Mouse (Mus musculus): ENCODE data around the gene Bbox1. TPM values are rescaled to one million over a fixed set of nuclear protein-coding genes. Genes with fewer than 3 reads are reported as not detected.

Gene Bbox1
- 0.14 and 0.89 TPM in 2 replicates for polyA plus RNA-seq (2015; fragmentation: Nextera tagmentation; extraction: Ambion mirVana)

DNA sequence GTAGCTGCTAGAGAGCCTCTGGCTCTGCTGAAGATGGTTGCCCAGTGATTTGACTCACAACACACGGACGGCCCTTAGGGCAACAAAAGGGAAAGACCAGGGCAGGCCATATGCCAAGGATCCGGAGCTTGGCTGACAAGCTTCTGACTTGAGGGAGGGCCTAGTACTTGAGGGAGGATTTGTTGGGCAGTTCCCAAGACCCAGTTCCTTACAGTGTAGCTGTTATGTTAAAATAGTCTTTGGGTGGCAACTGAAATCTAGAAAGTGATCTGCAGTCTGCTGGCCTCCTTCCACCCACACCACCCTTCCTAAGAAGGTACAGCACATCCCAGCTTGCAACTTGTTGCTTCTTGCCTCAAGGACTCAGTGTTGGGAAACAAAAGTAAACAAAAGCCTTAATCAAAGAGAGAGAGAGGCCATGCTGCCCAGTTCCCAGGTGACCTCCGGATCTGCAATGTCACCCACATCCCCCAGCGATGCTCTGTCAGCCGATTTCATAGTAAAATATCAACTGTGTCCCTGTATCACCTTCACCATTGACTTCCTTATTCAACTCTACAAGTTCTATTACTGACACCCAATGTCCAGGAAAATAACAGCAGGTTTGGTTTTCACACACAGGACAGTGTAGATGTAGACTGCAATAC, at the start of gene Bbox1:
TSS of gene Bbox1 (minus strand) at position 52 of the 647 bp plus-strand sequence.
- Histone ChIP-seq H3K4me1 (no peaks in the 10 kb centered on the region), H3K27me3 (replicated peaks) (no peaks in the 10 kb centered on the region), H3K27ac (no peak within 1 kb of the TSS), H3K9me3 (no peaks in the 10 kb centered on the region), H3K4me2 (no peak within 1 kb of the TSS), H3K36me3 (replicated peaks) (no peaks in the 10 kb centered on the region), H3K4me3 (no peak within 1 kb of the TSS), H3K9ac (no peak within 1 kb of the TSS)
- 83% methylated on average over 6 of the region's 6 CpGs for WGBS
- 0 out of 2 replicates have a peak, but pooled peaks have one; percentile 17 for ATAC-seq (replicated peaks)

GRCm38 (mm10) chr2:110363855-110364254, 49.5 kb upstream of the Bbox1 start:
- H3K4me2 ChIP-seq, result no peak overlapping the region
- H3K27ac ChIP-seq, result no peak overlapping the region
- H3K9me3 ChIP-seq, result no peaks in the 10 kb centered on the region
- peaks cover 9% of the 10 kb centered on the region; the same call in 1 of the 2 replicates for H3K4me1 ChIP-seq
- 85% methylated on average over 3 of the region's 3 CpGs for WGBS
- H3K27me3 ChIP-seq (replicated peaks), result no peaks in the 10 kb centered on the region
- no peak overlapping the region for H3K4me3 ChIP-seq
- no peaks in the 10 kb centered on the region for H3K36me3 ChIP-seq (replicated peaks)
- H3K9ac ChIP-seq, result no peak overlapping the region
- no peak for ATAC-seq (replicated peaks)

- H3K4me2 ChIP-seq, result peak within 1 kb of the TSS; percentile 59
- WGBS, result 2% methylated on average over 33 of the region's 33 CpGs
- peak; percentile 92 for ATAC-seq (replicated peaks)
Observed at GRCm38 (mm10) chr2:110362432-110363283, 48.3 kb upstream of the Bbox1 start, which contains the start of gene Fibin. Fibin (minus strand) TSS chr2:110363183.

GRCm38 (mm10) chr2:110353302-110353970, 39.1 kb upstream of the Bbox1 start:
- 67% methylated on average over 5 of the region's 5 CpGs for WGBS

More at GRCm38 (mm10) chr2:110362432-110363283, 48.3 kb upstream of the Bbox1 start, which contains the start of gene Fibin:
- Histone ChIP-seq H3K9me3 (no peaks in the 10 kb centered on the region), H3K4me3 (peak within 1 kb of the TSS; percentile 41), H3K4me1 (peaks cover 9% of the 10 kb centered on the region; the same call in 1 of the 2 replicates), H3K27me3 (replicated peaks) (no peaks in the 10 kb centered on the region), H3K9ac (peak within 1 kb of the TSS; percentile 36), H3K36me3 (replicated peaks) (no peaks in the 10 kb centered on the region), H3K27ac (peak within 1 kb of the TSS; percentile 2; the same call in 1 of the 2 replicates)

DNA sequence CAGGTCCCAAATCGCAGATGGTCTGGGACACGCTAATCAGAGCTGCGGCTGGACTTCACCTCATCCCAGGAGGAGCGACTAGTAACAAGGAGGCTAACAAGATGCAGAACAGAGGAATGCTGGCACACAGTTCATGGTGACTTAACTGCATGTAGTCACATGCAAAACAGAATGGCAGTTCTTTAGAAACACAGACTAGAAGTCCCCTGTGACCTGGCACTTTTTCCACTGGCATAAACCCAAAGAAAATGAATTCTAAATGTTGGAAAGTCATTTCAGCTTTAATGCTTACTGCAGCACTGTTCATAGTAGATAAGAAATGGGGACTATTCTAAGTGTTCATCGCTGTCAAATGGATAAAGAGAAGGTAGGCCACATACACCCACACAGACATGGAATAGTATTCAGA, 37.5 kb upstream of the Bbox1 start:
- Histone ChIP-seq H3K4me1 (no peaks in the 10 kb centered on the region), H3K9me3 (no peaks in the 10 kb centered on the region), H3K27ac (no peak overlapping the region), H3K4me3 (no peak overlapping the region), H3K27me3 (replicated peaks) (no peaks in the 10 kb centered on the region), H3K4me2 (no peak overlapping the region), H3K36me3 (replicated peaks) (no peaks in the 10 kb centered on the region), H3K9ac (no peak overlapping the region)
- 24% methylated on average over 5 of the region's 5 CpGs for WGBS
- peak; percentile 82 for ATAC-seq (replicated peaks)

More at GRCm38 (mm10) chr2:110353302-110353970, 39.1 kb upstream of the Bbox1 start:
- no peak overlapping the region for H3K4me2 ChIP-seq
- H3K27me3 ChIP-seq (replicated peaks), result no peaks in the 10 kb centered on the region
- H3K4me1 ChIP-seq, result no peaks in the 10 kb centered on the region
- H3K4me3 ChIP-seq, result no peak overlapping the region
- no peak for ATAC-seq (replicated peaks)
- no peaks in the 10 kb centered on the region for H3K36me3 ChIP-seq (replicated peaks)
- H3K9ac ChIP-seq, result no peak overlapping the region
- no peaks in the 10 kb centered on the region for H3K9me3 ChIP-seq
- H3K27ac ChIP-seq, result no peak overlapping the region

GRCm38 (mm10) chr2:110351406-110351805, 37.0 kb upstream of the Bbox1 start:
- Histone ChIP-seq H3K27me3 (replicated peaks) (no peaks in the 10 kb centered on the region), H3K27ac (no peak overlapping the region), H3K9ac (no peak overlapping the region), H3K4me3 (no peak overlapping the region), H3K9me3 (no peaks in the 10 kb centered on the region), H3K36me3 (replicated peaks) (no peaks in the 10 kb centered on the region), H3K4me2 (no peak overlapping the region), H3K4me1 (no peaks in the 10 kb centered on the region)
- ATAC-seq (replicated peaks), result no peak
- 39% methylated on average over 1 of the region's 1 CpGs for WGBS

GRCm38 (mm10) chr2:110328953-110329352, 14.6 kb upstream of the Bbox1 start:
- no peaks in the 10 kb centered on the region for H3K36me3 ChIP-seq (replicated peaks)

DNA sequence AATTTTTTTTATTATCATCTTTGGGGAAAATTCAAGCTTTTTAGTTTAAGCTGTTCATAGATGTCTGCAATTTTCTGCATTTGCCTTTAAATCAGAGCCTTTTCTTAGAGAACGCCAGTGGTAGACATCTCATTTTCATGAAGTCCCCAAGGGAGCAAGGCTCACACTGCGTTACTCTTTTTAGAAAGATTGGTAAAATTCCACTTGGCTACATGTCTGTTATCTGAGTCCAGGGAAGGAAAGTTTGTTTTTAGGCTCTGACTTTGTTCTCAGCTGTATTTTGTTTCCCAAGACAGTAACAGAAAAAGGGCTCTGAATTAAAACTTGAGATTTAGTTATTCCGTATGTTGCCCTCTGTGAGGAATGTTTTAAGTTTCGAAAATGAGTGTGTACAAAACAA, 5.6 kb upstream of the Bbox1 start:
- Histone ChIP-seq H3K27me3 (replicated peaks) (no peaks in the 10 kb centered on the region), H3K4me1 (no peaks in the 10 kb centered on the region), H3K4me2 (no peak overlapping the region), H3K27ac (no peak overlapping the region), H3K4me3 (no peak overlapping the region), H3K36me3 (replicated peaks) (no peaks in the 10 kb centered on the region), H3K9me3 (no peaks in the 10 kb centered on the region), H3K9ac (no peak overlapping the region)
- 73% methylated on average over 4 of the region's 4 CpGs for WGBS
- no peak for ATAC-seq (replicated peaks)

More at GRCm38 (mm10) chr2:110328953-110329352, 14.6 kb upstream of the Bbox1 start:
- Histone ChIP-seq H3K27me3 (replicated peaks) (no peaks in the 10 kb centered on the region), H3K4me1 (no peaks in the 10 kb centered on the region), H3K4me2 (no peak overlapping the region), H3K27ac (no peak overlapping the region), H3K9ac (no peak overlapping the region), H3K9me3 (no peaks in the 10 kb centered on the region), H3K4me3 (no peak overlapping the region)
- no peak for ATAC-seq (replicated peaks)

DNA sequence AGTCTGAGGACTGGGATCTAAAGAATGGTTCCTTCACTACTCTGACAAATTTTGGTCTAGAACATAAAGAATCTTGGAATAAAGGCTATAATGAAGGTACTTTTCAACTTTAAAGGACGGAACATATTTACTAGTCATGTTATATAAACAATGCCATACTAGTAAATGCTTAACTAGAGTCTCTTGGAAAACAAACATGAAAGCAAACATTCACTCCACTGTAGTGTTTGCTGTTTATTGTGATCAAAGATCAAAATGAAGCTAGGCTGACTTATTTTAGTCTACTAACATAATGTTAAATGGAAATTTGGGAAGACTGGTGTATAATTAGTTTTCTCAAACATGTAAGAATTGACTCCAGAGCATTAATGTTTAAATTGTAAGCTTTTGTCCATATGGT, 4.9 kb upstream of the Bbox1 start:
- 81% methylated on average over 1 of the region's 1 CpGs for WGBS
- H3K4me3 ChIP-seq, result no peak overlapping the region
- no peak overlapping the region for H3K27ac ChIP-seq
- no peak overlapping the region for H3K4me2 ChIP-seq
- H3K27me3 ChIP-seq (replicated peaks), result no peaks in the 10 kb centered on the region
- no peaks in the 10 kb centered on the region for H3K36me3 ChIP-seq (replicated peaks)
- H3K9ac ChIP-seq, result no peak overlapping the region
- no peaks in the 10 kb centered on the region for H3K4me1 ChIP-seq
- no peak for ATAC-seq (replicated peaks)
- no peaks in the 10 kb centered on the region for H3K9me3 ChIP-seq

- no peak overlapping the region for H3K4me3 ChIP-seq
- H3K9ac ChIP-seq, result no peak overlapping the region
- WGBS, result 89% methylated on average over 1 of the region's 1 CpGs
- H3K9me3 ChIP-seq, result no peaks in the 10 kb centered on the region
- H3K4me1 ChIP-seq, result no peaks in the 10 kb centered on the region
- no peak overlapping the region for H3K27ac ChIP-seq
- no peak overlapping the region for H3K4me2 ChIP-seq
- no peak for ATAC-seq (replicated peaks)
- no peaks in the 10 kb centered on the region for H3K27me3 ChIP-seq (replicated peaks)
- no peaks in the 10 kb centered on the region for H3K36me3 ChIP-seq (replicated peaks)
Observed at GRCm38 (mm10) chr2:110318719-110319118, 4.4 kb upstream of the Bbox1 start.

DNA sequence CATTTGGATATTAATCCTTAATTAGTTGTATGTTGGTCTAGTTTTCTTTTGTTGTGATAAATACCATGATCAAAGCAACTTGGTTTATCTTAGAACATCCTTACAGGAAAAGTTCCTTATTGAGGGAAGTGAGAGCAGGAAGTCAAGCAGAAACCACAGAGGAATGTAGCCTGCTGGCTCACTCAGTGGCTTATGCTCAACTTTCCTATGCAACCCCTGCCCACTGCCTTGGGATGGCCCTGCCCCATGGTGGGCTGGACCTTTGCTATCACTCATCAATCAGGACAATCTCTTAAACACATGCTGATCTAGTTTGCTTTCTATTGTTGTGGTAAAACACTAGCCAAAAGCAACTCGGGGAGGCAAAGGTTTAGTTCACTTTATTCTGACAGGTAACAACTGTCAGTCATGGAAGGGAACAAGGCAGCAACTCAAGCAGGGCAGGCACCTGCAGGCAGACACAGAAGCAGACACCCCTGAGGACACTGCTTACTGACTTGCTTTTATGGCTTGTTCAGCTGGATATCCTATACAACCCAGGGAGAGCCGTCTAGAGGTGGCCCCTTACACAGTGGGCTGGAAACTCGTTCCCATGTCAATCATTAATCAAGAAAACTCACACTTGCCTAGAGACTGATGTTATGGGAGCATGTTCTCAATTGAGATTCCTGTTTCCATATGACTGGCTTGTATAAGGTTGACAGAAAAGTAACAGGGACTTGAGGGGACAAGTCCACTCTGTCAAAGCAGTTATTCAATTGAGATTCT, 1.9 kb upstream of the Bbox1 start:
- 39% methylated on average over 3 of the region's 3 CpGs for WGBS
- H3K4me2 ChIP-seq, result no peak overlapping the region
- no peak overlapping the region for H3K9ac ChIP-seq
- no peak overlapping the region for H3K27ac ChIP-seq
- ATAC-seq (replicated peaks), result no peak
- no peaks in the 10 kb centered on the region for H3K4me1 ChIP-seq
- no peaks in the 10 kb centered on the region for H3K27me3 ChIP-seq (replicated peaks)
- no peak overlapping the region for H3K4me3 ChIP-seq
- H3K9me3 ChIP-seq, result no peaks in the 10 kb centered on the region
- no peaks in the 10 kb centered on the region for H3K36me3 ChIP-seq (replicated peaks)

All from midbrain, embryonic 15.5 days (tissue).